Mouse (Mus musculus): ENCODE measurements around the gene Gm20388. TPM values are rescaled to one million over a fixed set of nuclear protein-coding genes. Genes with fewer than 3 reads are reported as not detected.

The Gm20388 gene
- polyA plus RNA-seq, 1 experiment: 28.1 TPM

- H3K9me3 ChIP-seq (replicated peaks; ENCODE audit: control insufficient read depth, insufficient read depth, low read length, poor library complexity, severe bottlenecking): no peaks in the 10 kb centered on the region
- H3K9ac ChIP-seq (ENCODE audit: low read depth, poor library complexity, severe bottlenecking): no peak overlapping the region
- H3K27ac ChIP-seq (ENCODE audit: insufficient read depth, low read length): no peak overlapping the region
- no peak overlapping the region for H3K4me3 ChIP-seq (ENCODE audit: low read depth, low read length)
- H3K4me1 ChIP-seq (ENCODE audit: control insufficient read depth, insufficient read depth, low read length): no peaks in the 10 kb centered on the region
- TF ChIP-seq CTCF (IDR thresholded peaks at IDR 0.05; ENCODE audit: low read depth, low read length) (no peak), POLR2A (IDR thresholded peaks at IDR 0.05; ENCODE audit: insufficient read depth, low read length) (no peak), EP300 (IDR thresholded peaks at IDR 0.05; ENCODE audit: insufficient read depth, low read depth, low read length) (no peak)
- no peaks in the 10 kb centered on the region for H3K36me3 ChIP-seq (ENCODE audit: control insufficient read depth, insufficient read depth, low read length, poor library complexity, severe bottlenecking)
- H3K27me3 ChIP-seq (ENCODE audit: control insufficient read depth, insufficient read depth, low read length, poor library complexity, severe bottlenecking): no peaks in the 10 kb centered on the region; the same call in 1 of the 2 replicates
Observed at GRCm38 (mm10) chr8:120732068-120732467, 821.4 kb downstream of the Gm20388 start.

- Histone ChIP-seq H3K36me3 (ENCODE audit: control insufficient read depth, insufficient read depth, low read length, poor library complexity, severe bottlenecking) (no peaks in the 10 kb centered on the region), H3K27me3 (ENCODE audit: control insufficient read depth, insufficient read depth, low read length, poor library complexity, severe bottlenecking) (no peaks in the 10 kb centered on the region; the same call in 1 of the 2 replicates), H3K9ac (ENCODE audit: low read depth, poor library complexity, severe bottlenecking) (peak within 1 kb of the TSS; percentile 64), H3K4me3 (ENCODE audit: low read depth, low read length) (peak within 1 kb of the TSS; percentile 68), H3K4me1 (ENCODE audit: control insufficient read depth, insufficient read depth, low read length) (no peaks in the 10 kb centered on the region), H3K9me3 (replicated peaks; ENCODE audit: control insufficient read depth, insufficient read depth, low read length, poor library complexity, severe bottlenecking) (no peaks in the 10 kb centered on the region), H3K27ac (ENCODE audit: insufficient read depth, low read length) (no peak within 1 kb of the TSS)
- TF ChIP-seq EP300 (IDR thresholded peaks at IDR 0.05; ENCODE audit: insufficient read depth, low read depth, low read length): no peak
- TF ChIP-seq CTCF (IDR thresholded peaks at IDR 0.05; ENCODE audit: low read depth, low read length): no peak
- no peak for TF ChIP-seq POLR2A (IDR thresholded peaks at IDR 0.05; ENCODE audit: insufficient read depth, low read length)
Observed at GRCm38 (mm10) chr8:120735770-120736481, 825.3 kb downstream of the Gm20388 start, which contains the start of gene Irf8. Gene Irf8, plus strand, starts transcription at chr8:120736358.

GRCm38 (mm10) chr8:120736486-120736885, 825.8 kb downstream of the Gm20388 start:
- Histone ChIP-seq H3K27me3 (ENCODE audit: control insufficient read depth, insufficient read depth, low read length, poor library complexity, severe bottlenecking) (no peaks in the 10 kb centered on the region; the same call in 1 of the 2 replicates), H3K4me3 (ENCODE audit: low read depth, low read length) (peak overlapping the region; percentile 68), H3K4me1 (ENCODE audit: control insufficient read depth, insufficient read depth, low read length) (no peaks in the 10 kb centered on the region), H3K9me3 (replicated peaks; ENCODE audit: control insufficient read depth, insufficient read depth, low read length, poor library complexity, severe bottlenecking) (no peaks in the 10 kb centered on the region), H3K36me3 (ENCODE audit: control insufficient read depth, insufficient read depth, low read length, poor library complexity, severe bottlenecking) (no peaks in the 10 kb centered on the region), H3K9ac (ENCODE audit: low read depth, poor library complexity, severe bottlenecking) (peak overlapping the region; percentile 64), H3K27ac (ENCODE audit: insufficient read depth, low read length) (no peak overlapping the region)
- TF ChIP-seq CTCF (IDR thresholded peaks at IDR 0.05; ENCODE audit: low read depth, low read length) (no peak), EP300 (IDR thresholded peaks at IDR 0.05; ENCODE audit: insufficient read depth, low read depth, low read length) (no peak), POLR2A (IDR thresholded peaks at IDR 0.05; ENCODE audit: insufficient read depth, low read length) (no peak)

- no peaks in the 10 kb centered on the region for H3K36me3 ChIP-seq (ENCODE audit: control insufficient read depth, insufficient read depth, low read length, poor library complexity, severe bottlenecking)
- H3K9me3 ChIP-seq (replicated peaks; ENCODE audit: control insufficient read depth, insufficient read depth, low read length, poor library complexity, severe bottlenecking): no peaks in the 10 kb centered on the region
- H3K27me3 ChIP-seq (ENCODE audit: control insufficient read depth, insufficient read depth, low read length, poor library complexity, severe bottlenecking): no peaks in the 10 kb centered on the region; the same call in 1 of the 2 replicates
- H3K4me3 ChIP-seq (ENCODE audit: low read depth, low read length): no peak overlapping the region
- TF ChIP-seq EP300 (IDR thresholded peaks at IDR 0.05; ENCODE audit: insufficient read depth, low read depth, low read length): no peak
- no peak for TF ChIP-seq POLR2A (IDR thresholded peaks at IDR 0.05; ENCODE audit: insufficient read depth, low read length)
- TF ChIP-seq CTCF (IDR thresholded peaks at IDR 0.05; ENCODE audit: low read depth, low read length): no peak
- no peak overlapping the region for H3K9ac ChIP-seq (ENCODE audit: low read depth, poor library complexity, severe bottlenecking)
- no peak overlapping the region for H3K27ac ChIP-seq (ENCODE audit: insufficient read depth, low read length)
- no peaks in the 10 kb centered on the region for H3K4me1 ChIP-seq (ENCODE audit: control insufficient read depth, insufficient read depth, low read length)
Observed at GRCm38 (mm10) chr8:120737166-120737565, 826.5 kb downstream of the Gm20388 start.

GRCm38 (mm10) chr8:120738771-120739170, 828.1 kb downstream of the Gm20388 start:
- TF ChIP-seq EP300 (IDR thresholded peaks at IDR 0.05; ENCODE audit: insufficient read depth, low read depth, low read length) (no peak), POLR2A (IDR thresholded peaks at IDR 0.05; ENCODE audit: insufficient read depth, low read length) (no peak), CTCF (IDR thresholded peaks at IDR 0.05; ENCODE audit: low read depth, low read length) (no peak)
- no peak overlapping the region for H3K4me3 ChIP-seq (ENCODE audit: low read depth, low read length)
- H3K27me3 ChIP-seq (ENCODE audit: control insufficient read depth, insufficient read depth, low read length, poor library complexity, severe bottlenecking): no peaks in the 10 kb centered on the region; the same call in 1 of the 2 replicates
- no peak overlapping the region for H3K9ac ChIP-seq (ENCODE audit: low read depth, poor library complexity, severe bottlenecking)
- H3K4me1 ChIP-seq (ENCODE audit: control insufficient read depth, insufficient read depth, low read length): no peaks in the 10 kb centered on the region
- no peaks in the 10 kb centered on the region for H3K9me3 ChIP-seq (replicated peaks; ENCODE audit: control insufficient read depth, insufficient read depth, low read length, poor library complexity, severe bottlenecking)
- no peak overlapping the region for H3K27ac ChIP-seq (ENCODE audit: insufficient read depth, low read length)
- no peaks in the 10 kb centered on the region for H3K36me3 ChIP-seq (ENCODE audit: control insufficient read depth, insufficient read depth, low read length, poor library complexity, severe bottlenecking)

- Histone ChIP-seq H3K9me3 (replicated peaks; ENCODE audit: control insufficient read depth, insufficient read depth, low read length, poor library complexity, severe bottlenecking) (no peaks in the 10 kb centered on the region), H3K4me1 (ENCODE audit: control insufficient read depth, insufficient read depth, low read length) (no peaks in the 10 kb centered on the region), H3K9ac (ENCODE audit: low read depth, poor library complexity, severe bottlenecking) (no peak overlapping the region), H3K36me3 (ENCODE audit: control insufficient read depth, insufficient read depth, low read length, poor library complexity, severe bottlenecking) (no peaks in the 10 kb centered on the region), H3K27me3 (ENCODE audit: control insufficient read depth, insufficient read depth, low read length, poor library complexity, severe bottlenecking) (no peaks in the 10 kb centered on the region), H3K27ac (ENCODE audit: insufficient read depth, low read length) (no peak overlapping the region), H3K4me3 (ENCODE audit: low read depth, low read length) (no peak overlapping the region)
- TF ChIP-seq EP300 (IDR thresholded peaks at IDR 0.05; ENCODE audit: insufficient read depth, low read depth, low read length): no peak
- no peak for TF ChIP-seq POLR2A (IDR thresholded peaks at IDR 0.05; ENCODE audit: insufficient read depth, low read length)
- TF ChIP-seq CTCF (IDR thresholded peaks at IDR 0.05; ENCODE audit: low read depth, low read length): no peak
Observed at GRCm38 (mm10) chr8:120739526-120739925, 828.9 kb downstream of the Gm20388 start.

Measured in ES-Bruce4 (cell line).